Mouse (Mus musculus) forebrain, postnatal 0 days (tissue): ENCODE data around the gene Rala. TPM values are rescaled to one million over a fixed set of nuclear protein-coding genes. Genes with fewer than 3 reads are reported as not detected.

Source experiments
- ATAC-seq: fragments of 200-750 bp; cut with Nextera tagmentation; 2 replicates; pipeline ENCODE4 v1.8.0; 2017; ENCODE audit warnings: mild to moderate bottlenecking, moderate library complexity
- DNase-seq: peaks from one replicate; pipeline ENCODE4 v3.0.0-alpha.2; 2015
- H3K27ac ChIP-seq: fragments of 300-500 bp; sonication (generic); 2 replicates; pipeline ENCODE4 v1.5.1; 2014; ENCODE audit warnings: low read depth, mild to moderate bottlenecking, antibody characterized with exemption, low read length, moderate library complexity, mixed read lengths
- H3K27me3 ChIP-seq: fragments of 300-500 bp; sonication (generic); 2 replicates; pipeline ENCODE4 v1.6.1; 2014; ENCODE audit warnings: mild to moderate bottlenecking, low read length, mixed read lengths; ENCODE audit not compliant: insufficient read depth
- H3K36me3 ChIP-seq: fragments of 300-500 bp; sonication (generic); 2 replicates; pipeline ENCODE4 v1.6.1; 2014; ENCODE audit warnings: mild to moderate bottlenecking, moderate library complexity; ENCODE audit not compliant: insufficient read depth
- H3K4me1 ChIP-seq: fragments of 300-500 bp; sonication (generic); 2 replicates; pipeline ENCODE4 v1.6.1; 2014; ENCODE audit warnings: antibody characterized with exemption; ENCODE audit not compliant: insufficient read depth
- H3K4me2 ChIP-seq: fragments of 300-500 bp; sonication (generic); 2 replicates; pipeline ENCODE4 v1.6.1; 2014; ENCODE audit warnings: low read depth, mild to moderate bottlenecking, moderate library complexity
- H3K4me3 ChIP-seq: fragments of 300-500 bp; sonication (generic); 2 replicates; pipeline ENCODE4 v1.5.1; 2014; ENCODE audit warnings: low read depth, low read length, mixed read lengths
- H3K9ac ChIP-seq: fragments of 300-500 bp; sonication (generic); 2 replicates; pipeline ENCODE4 v1.6.1; 2014; ENCODE audit warnings: mild to moderate bottlenecking
- H3K9me3 ChIP-seq: fragments of 300-500 bp; sonication (generic); 2 replicates; pipeline ENCODE4 v1.6.1; 2016; ENCODE audit warnings: low read length
- CTCF ChIP-seq: sonication (generic); IDR thresholded peaks from 2 replicates; pipeline ENCODE4 v1.5.1; 2016; ENCODE audit warnings: antibody characterized with exemption, control low read depth, low read depth
- WGBS: fragments of 180-500 bp; shearing (Covaris S2); extraction: QIAGEN DNeasy Blood & Tissue Kit; methylation state at CpG from one replicate; pipeline ENCODE4 v1.1.7; 2014; 5-methylcytosine and 5-hydroxymethylcytosine counted together
- polyA plus RNA-seq: library from polyadenylated mRNA; unstranded; fragments of >200 nt; fragmentation: Nextera tagmentation; extraction: Ambion mirVana; gene quantifications from 2 replicates; pipeline ENCODE4 v1.2.1, GENCODE M21; 2015
- total RNA-seq: library from RNA; depleted of rRNA; stranded (reverse); fragments of >200 nt; gene quantifications from 2 replicates; pipeline ENCODE4 v1.2.3, GENCODE M21; 2014

Rala gene
- total and polyA plus RNA-seq, 2 experiments from 2014 or later, result 107 to 254 TPM

DNA sequence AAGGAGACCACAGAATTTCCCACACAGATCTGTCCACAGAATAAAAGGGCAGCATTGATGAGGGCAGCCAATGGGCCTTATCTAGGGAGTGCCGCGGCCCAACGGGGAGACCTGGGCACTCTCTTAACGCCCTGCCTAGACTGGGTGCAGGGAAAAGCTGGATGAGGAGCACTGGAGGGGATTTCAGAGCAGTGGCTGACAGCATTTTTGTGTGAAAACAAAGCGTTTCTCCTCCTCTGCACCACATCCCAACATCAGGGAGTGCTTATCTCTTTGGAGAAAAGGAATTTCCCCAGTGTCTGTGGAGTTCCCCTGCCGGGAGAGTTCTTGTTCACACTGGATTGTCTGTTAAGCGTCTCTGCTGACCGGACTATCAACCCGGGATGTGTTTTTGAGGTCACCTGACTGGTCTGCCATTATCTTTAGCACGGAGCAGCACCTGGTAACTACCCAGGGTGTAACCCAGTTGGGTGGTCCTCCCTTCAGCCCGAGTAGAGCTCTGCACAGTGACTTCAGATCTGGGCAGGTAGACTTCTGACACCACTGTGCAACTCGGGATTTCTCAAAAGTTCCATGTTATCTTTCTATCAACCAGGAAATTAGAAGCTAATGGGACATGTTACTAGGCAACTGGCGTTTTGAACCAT, 88.4 kb downstream of the Rala start:
- no peaks in the 10 kb centered on the region for H3K4me1 ChIP-seq
- no peaks in the 10 kb centered on the region for H3K27me3 ChIP-seq
- peak overlapping the region; percentile 21; the same call in 1 of the 2 replicates for H3K27ac ChIP-seq
- ATAC-seq (peak; percentile 53), DNase-seq (no peak)
- H3K4me3 ChIP-seq, result no peak overlapping the region
- peak overlapping the region; percentile 20 for H3K4me2 ChIP-seq
- H3K36me3 ChIP-seq, result no peaks in the 10 kb centered on the region
- no peak overlapping the region for H3K9ac ChIP-seq
- H3K9me3 ChIP-seq, result no peaks in the 10 kb centered on the region
- TF ChIP-seq CTCF, result no peak
- 7% methylated on average over 13 of the region's 13 CpGs for WGBS

- Histone ChIP-seq H3K4me1 (no peaks in the 10 kb centered on the region), H3K9ac (no peak overlapping the region), H3K27ac (no peak overlapping the region), H3K9me3 (no peaks in the 10 kb centered on the region), H3K27me3 (no peaks in the 10 kb centered on the region), H3K4me3 (no peak overlapping the region), H3K36me3 (no peaks in the 10 kb centered on the region), H3K4me2 (no peak overlapping the region)
- ATAC-seq (no peak), DNase-seq (no peak)
- WGBS, result 67% methylated on average over 6 of the region's 6 CpGs
- no peak for TF ChIP-seq CTCF
Observed at GRCm38 (mm10) chr13:17854755-17855154, 89.3 kb downstream of the Rala start.

DNA sequence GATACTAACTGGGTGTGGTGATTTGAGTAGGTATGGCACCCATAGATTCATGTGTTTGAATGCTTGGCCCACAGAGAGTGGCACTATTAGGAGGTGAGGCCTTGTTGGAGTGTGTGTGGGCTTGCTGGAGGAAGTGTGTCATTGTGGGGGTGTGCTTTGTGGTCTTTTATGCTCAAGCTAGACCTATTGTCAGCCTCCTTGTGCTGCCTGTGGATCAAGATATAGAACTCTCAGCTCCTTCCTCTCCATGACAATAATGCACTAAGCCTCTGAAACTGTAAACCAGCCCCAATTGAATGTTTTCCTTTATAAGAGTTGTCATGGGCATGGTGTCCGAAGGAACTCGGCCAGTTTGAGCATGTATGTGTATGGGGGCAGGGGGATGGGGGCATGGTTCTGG, 100.7 kb downstream of the Rala start:
- H3K9ac ChIP-seq, result no peak overlapping the region
- no peak for TF ChIP-seq CTCF
- H3K27me3 ChIP-seq, result no peaks in the 10 kb centered on the region
- no peak overlapping the region for H3K4me2 ChIP-seq
- no peak for DNase-seq
- no peaks in the 10 kb centered on the region for H3K4me1 ChIP-seq
- 82% methylated on average over 2 of the region's 2 CpGs for WGBS
- no peaks in the 10 kb centered on the region for H3K9me3 ChIP-seq
- H3K27ac ChIP-seq, result no peak overlapping the region
- H3K4me3 ChIP-seq, result no peak overlapping the region
- ATAC-seq, result no peak
- no peaks in the 10 kb centered on the region for H3K36me3 ChIP-seq

DNA sequence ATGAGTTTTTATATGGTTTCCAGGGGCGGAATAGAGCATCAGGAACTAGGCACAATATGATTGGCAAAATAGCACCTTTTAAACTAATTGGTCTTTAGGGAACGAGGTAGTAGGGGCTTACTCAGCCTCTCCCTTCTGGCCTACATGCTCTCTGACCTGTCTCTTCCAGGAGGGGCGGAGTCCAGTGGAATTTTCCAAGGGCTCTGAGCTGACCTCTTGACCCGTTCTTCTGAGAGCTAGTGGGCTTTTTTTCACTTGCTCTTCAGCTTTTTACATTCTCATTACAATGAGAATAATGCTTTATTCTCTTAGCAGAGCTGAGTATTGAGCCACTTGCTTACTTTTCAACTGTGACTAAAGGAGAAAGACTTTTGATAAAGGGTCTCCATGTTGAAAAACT, 101.3 kb downstream of the Rala start:
- TF ChIP-seq CTCF, result no peak
- no peaks in the 10 kb centered on the region for H3K4me1 ChIP-seq
- H3K4me2 ChIP-seq, result no peak overlapping the region
- no peaks in the 10 kb centered on the region for H3K27me3 ChIP-seq
- no peak overlapping the region for H3K27ac ChIP-seq
- no peak overlapping the region for H3K4me3 ChIP-seq
- DNase-seq (no peak), ATAC-seq (no peak)
- no peaks in the 10 kb centered on the region for H3K36me3 ChIP-seq
- WGBS, result 36% methylated on average over 4 of the region's 4 CpGs
- no peak overlapping the region for H3K9ac ChIP-seq
- no peaks in the 10 kb centered on the region for H3K9me3 ChIP-seq

- Histone ChIP-seq H3K27ac (no peak overlapping the region), H3K27me3 (no peaks in the 10 kb centered on the region), H3K4me3 (no peak overlapping the region), H3K9me3 (no peaks in the 10 kb centered on the region), H3K4me1 (no peaks in the 10 kb centered on the region), H3K36me3 (no peaks in the 10 kb centered on the region), H3K4me2 (no peak overlapping the region), H3K9ac (no peak overlapping the region)
- no peak for TF ChIP-seq CTCF
- DNase-seq (no peak), ATAC-seq (peak; percentile 36; the same call in 1 of the 2 replicates)
- 85% methylated on average over 5 of the region's 5 CpGs for WGBS
Observed at GRCm38 (mm10) chr13:17839137-17839536, 104.9 kb downstream of the Rala start.

- peak; percentile 67 for ATAC-seq
- Histone ChIP-seq H3K9me3 (no peaks in the 10 kb centered on the region), H3K4me3 (no peak overlapping the region), H3K27ac (no peak overlapping the region), H3K4me1 (no peaks in the 10 kb centered on the region), H3K27me3 (no peaks in the 10 kb centered on the region), H3K9ac (no peak overlapping the region), H3K4me2 (no peak overlapping the region), H3K36me3 (no peaks in the 10 kb centered on the region)
- 32% methylated on average over 4 of the region's 4 CpGs for WGBS
- peak; percentile 67 for DNase-seq
- TF ChIP-seq CTCF, result peak; percentile 65
Observed at GRCm38 (mm10) chr13:17838484-17838851, 105.6 kb downstream of the Rala start.

DNA sequence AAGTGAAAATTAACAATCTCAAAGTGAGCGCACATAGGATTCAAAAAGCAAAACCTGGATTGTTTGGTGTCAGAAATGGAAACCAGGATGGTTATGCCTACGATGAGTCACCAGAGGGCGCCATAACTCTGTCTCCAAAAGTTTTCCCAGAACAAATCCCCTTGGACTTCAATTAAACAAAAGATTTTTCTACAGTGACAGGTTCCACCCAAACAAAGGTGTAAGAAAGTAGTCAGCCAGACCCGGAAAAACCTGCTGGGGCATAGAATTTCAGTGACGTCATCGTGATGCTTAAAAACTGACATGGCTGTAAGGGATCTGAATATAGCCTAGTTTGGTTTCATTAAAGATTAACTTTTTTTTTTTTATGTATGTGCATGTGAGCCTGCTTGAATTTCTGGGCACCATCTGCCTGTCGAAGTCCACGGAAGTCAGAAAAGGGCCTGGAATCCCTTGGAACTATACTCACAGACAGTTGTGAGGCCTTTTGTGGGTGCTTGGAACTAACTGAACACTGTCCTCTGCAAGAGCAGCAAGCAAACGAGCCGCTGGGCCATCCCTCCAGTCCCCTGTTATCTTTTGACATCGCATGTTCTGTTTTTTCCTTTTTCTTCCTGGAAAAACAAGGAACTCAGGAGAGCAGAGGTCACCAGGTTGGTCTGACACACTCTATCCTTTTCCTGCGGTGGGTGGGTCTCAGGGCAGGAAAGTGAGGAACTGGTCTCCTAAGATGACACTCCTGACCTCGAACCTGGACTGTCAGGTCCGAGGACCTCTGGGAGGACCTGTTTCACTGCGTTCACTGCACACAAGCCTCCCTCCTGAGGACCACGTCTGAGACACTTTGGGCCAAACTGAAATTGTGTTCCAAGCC, 106.2 kb downstream of the Rala start:
- H3K9ac ChIP-seq, result no peak overlapping the region
- TF ChIP-seq CTCF, result peak; percentile 79
- no peaks in the 10 kb centered on the region for H3K36me3 ChIP-seq
- ATAC-seq (peak; percentile 23; the same call in 1 of the 2 replicates), DNase-seq (peak; percentile 74)
- no peak overlapping the region for H3K4me3 ChIP-seq
- H3K27ac ChIP-seq, result no peak overlapping the region
- H3K4me1 ChIP-seq, result no peaks in the 10 kb centered on the region
- no peaks in the 10 kb centered on the region for H3K27me3 ChIP-seq
- 40% methylated on average over 16 of the region's 16 CpGs for WGBS
- no peaks in the 10 kb centered on the region for H3K9me3 ChIP-seq
- H3K4me2 ChIP-seq, result no peak overlapping the region
